Mouse (Mus musculus) lung, embryonic 14.5 days (tissue): ENCODE data around the gene Zfp597. TPM values are rescaled to one million over a fixed set of nuclear protein-coding genes. Genes with fewer than 3 reads are reported as not detected.
"Not testable (repeated sequence)": the region's sequence is repeated elsewhere in the genome, so short reads cannot be mapped to it uniquely, and the experiment has no call there.

ENCODE experiments used
- ATAC-seq: fragments of 200-750 bp; cut with Nextera tagmentation; 2 replicates; pipeline ENCODE4 v1.8.0; 2017; ENCODE audit warnings: mild to moderate bottlenecking, moderate TSS enrichment, moderate library complexity; ENCODE audit not compliant: insufficient read depth
- DNase-seq: peaks from one replicate; pipeline ENCODE4 v3.0.0-alpha.2; 2015
- H3K27ac ChIP-seq: fragments of 300-500 bp; sonication (generic); 2 replicates; pipeline ENCODE4 v1.5.1; 2014; ENCODE audit warnings: low read depth, mild to moderate bottlenecking, moderate library complexity
- H3K27me3 ChIP-seq: fragments of 300-500 bp; sonication (generic); 2 replicates; pipeline ENCODE4 v1.6.1; 2014; ENCODE audit warnings: low read length, control low read depth; ENCODE audit not compliant: insufficient read depth
- H3K36me3 ChIP-seq: fragments of 300-500 bp; sonication (generic); 2 replicates; pipeline ENCODE4 v1.6.1; 2014; ENCODE audit warnings: control low read depth; ENCODE audit not compliant: insufficient read depth
- H3K4me1 ChIP-seq: fragments of 300-500 bp; sonication (generic); 2 replicates; pipeline ENCODE4 v1.6.1; 2014; ENCODE audit warnings: antibody characterized with exemption, control low read depth; ENCODE audit not compliant: insufficient read depth
- H3K4me2 ChIP-seq: fragments of 300-500 bp; sonication (generic); 2 replicates; pipeline ENCODE4 v1.6.1; 2014; ENCODE audit warnings: mild to moderate bottlenecking
- H3K4me3 ChIP-seq: fragments of 300-500 bp; sonication (generic); 2 replicates; pipeline ENCODE4 v1.5.1; 2014; ENCODE audit warnings: low read depth, low read length
- H3K9ac ChIP-seq: fragments of 300-500 bp; sonication (generic); 2 replicates; pipeline ENCODE4 v1.6.1; 2014
- H3K9me3 ChIP-seq: fragments of 300-500 bp; sonication (generic); 2 replicates; pipeline ENCODE4 v1.6.1; 2016; ENCODE audit warnings: low read depth, low read length, control low read depth
- CTCF ChIP-seq: IDR thresholded peaks from 2 replicates; pipeline ENCODE4 v1.5.1; 2016; ENCODE audit warnings: antibody characterized with exemption, low read depth
- WGBS: fragments of 180-500 bp; shearing (Covaris S2); extraction: QIAGEN DNeasy Blood & Tissue Kit; methylation state at CpG from one replicate; pipeline ENCODE4 v1.1.7; 2014; 5-methylcytosine and 5-hydroxymethylcytosine counted together
- polyA plus RNA-seq: library from polyadenylated mRNA; unstranded; fragments of >200 nt; fragmentation: Nextera tagmentation; extraction: Ambion mirVana; gene quantifications from 2 replicates; pipeline ENCODE4 v1.2.1, GENCODE M21; 2014

Gene Zfp597
- polyA plus RNA-seq, 1 experiment from 2014 or later: 6.5 TPM

DNA sequence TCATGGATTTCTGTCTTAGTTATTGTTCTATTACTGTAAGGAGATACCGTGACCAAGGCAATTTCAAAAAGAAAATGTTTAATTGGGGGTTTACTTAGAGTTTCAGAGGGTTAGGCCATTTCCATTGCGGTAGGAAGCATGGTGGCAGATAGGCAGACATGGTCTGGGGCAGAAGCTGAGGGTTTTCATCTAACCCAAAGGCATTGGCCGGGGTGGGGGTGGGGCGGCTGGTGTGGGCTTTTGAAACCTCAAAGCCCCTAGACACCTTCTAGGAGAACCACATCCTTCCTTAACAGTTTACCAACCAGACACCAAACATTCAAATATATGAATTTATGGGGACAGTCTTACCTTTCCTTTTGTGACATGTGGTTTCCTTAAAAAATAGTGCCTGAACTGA, 25.1 kb downstream of the Zfp597 start:
- ATAC-seq (no peak), DNase-seq (no peak)
- H3K9ac ChIP-seq: no peak overlapping the region
- H3K27me3 ChIP-seq: no peaks in the 10 kb centered on the region
- H3K4me2 ChIP-seq: no peak overlapping the region
- H3K9me3 ChIP-seq: no peaks in the 10 kb centered on the region
- WGBS: 90% methylated on average over 4 of the region's 4 CpGs
- H3K4me1 ChIP-seq: no peaks in the 10 kb centered on the region
- H3K27ac ChIP-seq: no peak overlapping the region
- no peak overlapping the region for H3K4me3 ChIP-seq
- no peak for TF ChIP-seq CTCF
- H3K36me3 ChIP-seq: peaks cover 8% of the 10 kb centered on the region; the same call in 1 of the 2 replicates

DNA sequence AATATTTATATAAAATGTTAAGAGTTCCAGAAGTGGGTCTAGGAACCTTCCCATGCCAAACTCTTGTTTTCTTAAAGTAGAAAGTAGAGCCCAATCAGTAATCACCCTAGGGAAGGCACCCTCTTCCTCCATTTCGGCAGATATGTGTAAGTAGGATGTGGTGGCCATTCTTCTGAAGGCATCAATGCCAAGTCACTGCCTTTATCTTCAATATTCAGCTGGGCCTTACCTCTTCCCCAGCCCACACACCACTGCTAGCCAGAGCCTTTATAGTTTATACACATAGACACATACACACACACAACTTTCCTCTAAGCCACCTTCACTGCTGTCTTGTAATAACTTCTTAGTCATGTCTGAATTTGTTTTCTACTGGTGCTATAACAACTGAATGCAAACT, 28.6 kb downstream of the Zfp597 start:
- no peak for TF ChIP-seq CTCF
- H3K4me1 ChIP-seq: no peaks in the 10 kb centered on the region
- ATAC-seq: no peak
- 67% methylated on average over 1 of the region's 1 CpGs for WGBS
- H3K4me3 ChIP-seq: no peak overlapping the region
- H3K9ac ChIP-seq: no peak overlapping the region
- no peaks in the 10 kb centered on the region for H3K27me3 ChIP-seq
- no peak for DNase-seq
- no peak overlapping the region for H3K27ac ChIP-seq
- H3K4me2 ChIP-seq: no peak overlapping the region
- no peaks in the 10 kb centered on the region for H3K9me3 ChIP-seq
- H3K36me3 ChIP-seq: no peaks in the 10 kb centered on the region

DNA sequence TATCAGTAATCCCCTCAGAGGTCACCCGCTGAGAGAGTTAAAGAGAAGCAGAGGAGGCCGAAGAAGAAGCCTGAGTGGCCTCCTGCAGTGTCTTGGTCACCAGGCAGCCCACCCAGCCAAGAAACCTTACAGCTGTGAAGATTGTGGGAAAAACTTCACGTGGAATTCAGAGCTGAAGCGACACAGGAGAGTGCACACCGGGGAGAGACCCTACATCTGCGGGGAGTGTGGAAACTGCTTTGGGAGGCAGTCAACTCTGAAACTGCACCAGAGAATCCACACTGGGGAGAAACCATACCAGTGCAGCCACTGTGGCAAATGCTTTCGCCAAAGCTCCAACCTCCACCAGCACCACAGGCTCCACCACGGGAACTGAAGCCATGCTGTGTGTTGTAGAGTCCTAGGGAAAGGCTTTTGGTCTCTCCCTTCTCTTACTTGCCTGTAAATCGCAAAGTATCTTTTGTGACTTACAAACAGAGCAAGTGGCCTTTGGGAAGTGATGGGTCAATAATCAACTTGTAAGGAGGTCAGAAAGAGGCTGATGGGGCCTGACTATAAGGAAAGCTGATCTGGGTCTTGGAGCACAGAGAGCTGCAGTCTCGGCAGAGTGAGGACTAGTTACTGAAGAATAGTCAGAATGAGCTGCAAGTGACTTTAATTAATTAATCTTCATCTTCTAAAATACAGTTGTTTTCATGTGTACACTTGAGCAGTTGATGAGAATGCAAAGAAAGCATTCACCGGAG, 29.8 kb downstream of the Zfp597 start:
- DNase-seq (no peak), ATAC-seq (no peak)
- no peak overlapping the region for H3K9ac ChIP-seq
- H3K4me2 ChIP-seq: no peak overlapping the region
- H3K27ac ChIP-seq: no peak overlapping the region
- no peaks in the 10 kb centered on the region for H3K27me3 ChIP-seq
- WGBS: 62% methylated on average over 11 of the region's 11 CpGs
- H3K36me3 ChIP-seq: no peaks in the 10 kb centered on the region
- H3K9me3 ChIP-seq: no peaks in the 10 kb centered on the region
- H3K4me3 ChIP-seq: no peak overlapping the region
- no peak for TF ChIP-seq CTCF
- no peaks in the 10 kb centered on the region for H3K4me1 ChIP-seq

DNA sequence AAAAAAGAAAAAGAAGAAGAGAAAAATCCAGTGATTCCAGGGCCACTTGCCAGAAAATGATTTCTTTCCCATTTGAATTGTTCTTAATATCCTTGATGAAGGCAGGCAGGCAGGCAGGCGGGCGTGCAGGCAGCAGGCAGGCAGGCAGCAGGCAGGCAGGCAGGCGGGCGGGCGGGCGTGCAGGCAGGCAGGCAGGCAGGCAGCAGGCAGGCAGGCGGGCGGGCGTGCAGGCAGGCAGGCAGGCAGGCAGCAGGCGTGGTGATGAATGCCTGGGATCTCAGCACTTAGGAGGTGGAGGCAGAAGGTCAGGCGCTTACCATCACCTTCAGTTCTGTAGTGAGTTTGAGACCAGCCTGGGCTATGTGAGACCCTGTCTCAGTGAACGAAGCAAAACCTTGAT, 31.8 kb downstream of the Zfp597 start:
- Histone ChIP-seq H3K4me3 (no peak overlapping the region), H3K9me3 (no peaks in the 10 kb centered on the region), H3K4me2 (no peak overlapping the region), H3K36me3 (no peaks in the 10 kb centered on the region), H3K9ac (no peak overlapping the region), H3K27ac (no peak overlapping the region), H3K27me3 (no peaks in the 10 kb centered on the region), H3K4me1 (0 out of 2 replicates have a peak, but pooled peaks cover 3% of the 10 kb centered on the region)
- ATAC-seq (no peak), DNase-seq (peak; percentile 6)
- WGBS: 15% methylated on average over 12 of the region's 12 CpGs
- no peak for TF ChIP-seq CTCF

DNA sequence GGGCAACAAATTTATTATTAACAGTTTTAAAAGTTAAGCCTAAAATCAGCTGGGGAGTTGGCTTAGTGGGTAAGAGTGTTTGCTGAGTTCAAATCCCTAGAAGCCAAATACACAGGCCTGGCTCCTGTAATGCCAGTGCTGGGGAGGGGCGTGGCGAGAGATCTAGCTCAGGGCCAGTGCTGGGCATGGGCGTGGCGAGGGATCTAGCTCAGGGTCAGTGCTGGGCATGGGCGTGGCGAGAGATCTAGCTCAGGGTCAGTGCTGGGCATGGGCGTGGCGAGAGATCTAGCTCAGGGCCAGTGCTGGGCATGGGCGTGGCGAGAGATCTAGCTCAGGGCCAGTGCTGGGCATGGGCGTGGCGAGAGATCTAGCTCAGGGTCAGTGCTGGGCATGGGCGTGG, 33.1 kb downstream of the Zfp597 start:
- not testable (repeated sequence) for DNase-seq, ATAC-seq, H3K9me3 ChIP-seq, H3K27ac ChIP-seq, H3K27me3 ChIP-seq, H3K4me2 ChIP-seq, H3K9ac ChIP-seq, H3K4me3 ChIP-seq, H3K4me1 ChIP-seq, H3K36me3 ChIP-seq
- WGBS: 83% methylated on average over 13 of the region's 13 CpGs

DNA sequence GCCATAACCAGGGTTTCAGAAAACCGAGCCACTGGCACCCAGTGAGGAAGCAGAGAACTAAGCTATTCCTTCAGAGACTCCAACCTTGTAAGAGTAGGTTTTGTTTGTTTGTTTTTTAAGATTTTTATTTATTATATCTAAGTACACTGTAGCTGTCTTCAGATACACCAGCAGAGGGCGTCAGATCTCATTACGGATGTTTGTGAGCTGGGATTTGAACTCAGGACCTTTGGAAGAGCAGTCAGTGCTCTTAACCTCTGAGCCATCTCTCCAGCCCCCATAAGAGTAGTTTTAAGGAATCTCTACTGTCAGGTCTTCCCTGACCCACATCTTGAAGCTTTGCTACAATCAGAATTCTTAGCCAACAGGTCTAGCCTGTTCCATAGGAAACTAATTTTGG, 35.9 kb downstream of the Zfp597 start:
- no peaks in the 10 kb centered on the region for H3K9me3 ChIP-seq
- no peak overlapping the region for H3K27ac ChIP-seq
- 62% methylated on average over 3 of the region's 3 CpGs for WGBS
- H3K4me2 ChIP-seq: no peak overlapping the region
- no peaks in the 10 kb centered on the region for H3K36me3 ChIP-seq
- DNase-seq (no peak), ATAC-seq (no peak)
- H3K4me3 ChIP-seq: 0 out of 2 replicates have a peak overlapping the region, but pooled peaks have one; percentile 62
- no peak for TF ChIP-seq CTCF
- H3K27me3 ChIP-seq: no peaks in the 10 kb centered on the region
- H3K9ac ChIP-seq: no peak overlapping the region
- 0 out of 2 replicates have a peak, but pooled peaks cover 3% of the 10 kb centered on the region for H3K4me1 ChIP-seq

DNA sequence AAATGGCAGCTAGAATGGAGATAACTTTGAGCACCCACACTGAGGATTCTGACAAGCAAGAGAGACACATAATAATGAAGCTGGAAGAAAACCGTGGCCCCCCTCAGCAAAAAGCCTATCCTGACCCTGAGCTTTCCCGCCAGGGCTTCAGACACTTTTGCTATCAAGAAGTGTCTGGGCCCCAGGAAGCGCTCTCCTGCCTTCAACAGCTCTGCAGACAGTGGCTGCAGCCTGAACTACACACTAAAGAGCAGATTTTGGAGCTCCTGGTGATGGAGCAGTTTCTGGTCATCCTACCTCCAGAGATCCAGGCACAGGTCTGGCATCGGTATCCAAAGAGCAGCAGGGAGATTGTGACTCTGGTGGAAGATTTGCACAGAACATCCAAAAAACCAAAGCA, 36.5 kb downstream of the Zfp597 start:
- 63% methylated on average over 4 of the region's 4 CpGs for WGBS
- no peaks in the 10 kb centered on the region for H3K27me3 ChIP-seq
- no peak for ATAC-seq
- 0 out of 2 replicates have a peak, but pooled peaks have one; percentile 1 for TF ChIP-seq CTCF
- H3K4me2 ChIP-seq: peak overlapping the region; percentile 76
- no peaks in the 10 kb centered on the region for H3K9me3 ChIP-seq
- H3K36me3 ChIP-seq: no peaks in the 10 kb centered on the region
- peak overlapping the region; percentile 70; the same call in 1 of the 2 replicates for H3K9ac ChIP-seq
- peak; percentile 8 for DNase-seq
- 0 out of 2 replicates have a peak, but pooled peaks cover 3% of the 10 kb centered on the region for H3K4me1 ChIP-seq
- no peak overlapping the region for H3K27ac ChIP-seq
- H3K4me3 ChIP-seq: peak overlapping the region; percentile 62
